Mouse (Mus musculus) liver, embryonic 18 days (tissue): ENCODE measurements around the gene Szt2. TPM values are rescaled to one million over a fixed set of nuclear protein-coding genes. Genes with fewer than 3 reads are reported as not detected.

Experiments
- polyA plus RNA-seq: library from polyadenylated mRNA; depleted of rRNA; stranded (reverse); fragments of >200 nt; gene quantifications from 2 replicates; pipeline ENCODE4 v1.2.3, GENCODE M21; 2012; rRNA removed

The Szt2 gene
- 4.2 and 4.7 TPM in 2 replicates for polyA plus RNA-seq

DNA sequence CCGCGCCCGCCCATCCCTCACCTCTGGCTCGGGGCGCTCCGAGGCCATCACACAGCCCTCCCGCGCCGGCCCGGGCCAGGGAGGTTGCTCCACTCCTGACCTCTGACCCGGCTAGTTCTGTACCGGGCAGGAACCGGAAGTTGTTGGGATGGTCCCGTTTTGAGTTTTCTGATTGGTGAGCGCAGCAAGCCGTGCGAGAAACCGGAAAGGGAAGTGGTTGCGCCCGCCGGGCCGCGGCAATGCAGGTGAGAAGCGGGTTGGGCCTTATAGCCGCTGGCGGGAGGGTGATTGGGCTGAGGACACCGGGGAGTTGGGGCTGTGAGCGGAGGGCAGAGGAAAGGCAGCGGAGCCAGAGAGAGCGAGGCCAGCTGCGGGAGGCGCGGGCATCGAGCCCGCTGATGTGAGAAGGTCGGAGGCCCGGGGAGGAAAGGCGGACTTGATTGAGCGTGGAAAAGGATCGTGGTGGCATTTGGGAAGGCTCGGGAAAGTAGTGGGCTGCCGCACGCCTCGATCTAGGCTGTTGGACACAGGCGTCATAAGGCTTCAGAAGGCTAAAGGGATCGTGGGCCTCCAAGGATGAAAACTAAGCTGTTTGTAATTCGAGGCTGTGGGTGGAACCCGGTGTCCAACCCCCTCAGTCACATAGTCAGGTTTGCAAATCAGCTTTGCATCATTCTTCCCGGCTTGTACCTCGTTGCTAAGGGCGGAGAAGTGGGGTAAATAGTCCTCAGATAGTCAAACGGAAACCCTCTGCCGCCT is at the start of gene Szt2, which contains the start of gene Med8:
Szt2 (minus strand) TSS at position 132 of the 759 bp plus-strand sequence.
Med8 (plus strand) TSS at position 196 of the 759 bp plus-strand sequence.

DNA sequence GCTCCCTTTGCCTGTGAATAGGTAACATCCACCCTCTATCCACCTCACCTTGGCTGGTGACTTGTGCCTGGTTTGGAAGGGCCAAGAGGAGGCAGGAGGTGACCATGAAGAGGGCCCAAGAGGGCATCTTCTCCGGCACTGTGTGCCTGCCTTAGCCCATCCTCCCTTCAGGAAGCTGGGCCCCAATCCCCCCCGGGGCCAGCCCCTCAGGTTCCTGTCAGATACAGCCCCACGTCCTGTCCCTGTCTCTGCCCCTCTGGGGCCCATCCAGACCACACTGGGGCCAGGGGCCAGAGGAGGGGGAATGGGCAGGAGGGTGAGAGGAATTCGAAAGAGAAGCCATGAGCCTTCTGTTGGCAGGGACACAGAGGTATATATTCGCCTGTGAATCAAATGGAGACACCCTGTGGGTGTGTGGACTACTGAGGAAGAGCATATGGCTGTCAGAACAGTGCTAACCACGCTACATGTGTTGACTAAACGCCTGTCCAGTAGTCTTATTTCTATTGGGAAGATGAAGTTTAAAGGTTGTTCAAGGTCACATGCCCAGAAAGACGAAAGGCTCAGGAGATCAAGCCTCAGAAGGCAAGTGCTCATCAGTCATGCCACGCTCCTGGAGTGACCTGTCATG is 48.4 kb upstream of the Szt2 start, which contains the start of gene Mpl:
Mpl (minus strand) TSS at position 169 of the 631 bp plus-strand sequence.

DNA sequence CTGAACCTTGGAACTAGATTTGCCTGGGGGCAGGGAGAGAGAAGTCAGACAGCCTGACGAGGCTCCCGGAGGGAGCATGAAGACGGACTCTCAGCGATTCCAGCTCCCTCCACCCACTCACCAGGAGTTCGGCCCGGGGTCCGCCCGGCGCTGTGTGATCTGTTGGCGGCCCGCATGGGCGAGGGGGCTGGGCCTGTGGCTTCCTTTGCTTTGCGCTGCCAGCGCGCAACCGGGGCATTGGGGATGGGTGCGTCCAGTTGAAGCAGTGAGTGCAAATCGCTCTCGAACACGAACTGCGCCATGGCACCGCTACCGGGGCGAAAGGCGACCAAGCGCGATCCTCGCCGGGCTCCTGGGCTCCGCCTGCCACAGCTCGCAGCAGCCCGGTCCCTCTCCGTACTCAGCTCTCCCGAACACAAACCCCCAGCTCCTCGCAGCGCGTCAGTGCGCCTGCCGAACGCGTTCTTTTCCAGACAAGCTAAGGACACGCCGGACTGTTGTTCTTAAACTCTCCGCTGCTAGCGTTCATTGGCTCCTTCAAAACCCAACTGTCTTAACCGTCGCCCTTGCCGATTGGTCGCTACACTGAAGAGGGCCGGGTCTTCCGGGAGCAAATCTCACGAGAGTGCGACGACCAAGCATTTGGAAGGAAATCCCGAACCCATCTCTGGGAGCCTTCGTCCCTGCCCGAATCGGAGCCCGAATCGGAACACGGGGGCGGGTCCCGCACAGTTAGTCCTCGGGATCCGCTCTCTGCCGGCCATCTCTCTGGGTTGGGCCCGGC is 27.9 kb upstream of the Szt2 start, which contains the start of gene Cdc20:
Cdc20 (minus strand) TSS at position 533 of the 784 bp plus-strand sequence.

DNA sequence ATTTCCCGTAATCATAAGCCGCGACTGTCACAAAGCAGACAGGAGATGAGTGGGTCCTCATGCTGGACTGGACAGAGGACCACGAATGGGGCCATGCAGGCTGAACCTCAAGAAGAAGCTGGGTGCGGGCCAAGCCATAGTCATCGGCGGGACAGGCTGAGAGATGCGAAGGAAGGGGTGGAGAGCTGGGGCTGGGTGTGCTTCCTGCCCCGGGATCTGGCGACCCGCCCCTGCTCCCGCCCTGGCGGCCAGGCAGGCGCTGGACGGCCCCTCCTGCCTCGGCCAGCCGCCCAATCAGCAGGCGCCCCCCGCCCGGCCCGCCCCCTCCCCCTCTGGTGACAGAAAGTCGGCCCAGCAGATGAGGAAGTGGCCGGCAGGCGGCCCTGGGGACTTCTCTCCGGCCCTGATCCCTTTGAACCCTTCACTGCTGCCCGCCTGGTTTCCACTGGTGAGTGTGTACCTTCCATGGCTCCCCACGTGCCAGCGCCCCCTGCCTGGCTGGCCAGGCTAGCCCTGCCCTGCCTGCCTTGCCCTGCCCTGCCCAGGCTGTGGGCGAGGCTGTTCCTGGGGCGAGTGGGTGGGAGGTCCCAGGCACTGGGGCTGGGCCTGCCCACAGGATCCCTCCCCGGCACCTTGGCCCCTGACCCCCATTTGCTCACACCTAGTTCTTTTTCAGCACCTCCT is 18.8 kb upstream of the Szt2 start, which contains the start of gene Elovl1:
Elovl1 (plus strand) TSS at position 326 of the 684 bp plus-strand sequence.

Other genes with a start within 250 kb of the Szt2 start
- 15.5 and 18.0 TPM in 2 replicates for gene Kdm4a, start 229.2 kb downstream of the Szt2 start, polyA plus RNA-seq
- gene Ptprf, start 117.9 kb downstream of the Szt2 start, polyA plus RNA-seq, result 11.4 and 13.5 TPM in 2 replicates
- 40.1 and 42.4 TPM in 2 replicates for gene Med8, start 64 bp upstream of the Szt2 start, polyA plus RNA-seq
- gene Elovl1, start 18.8 kb upstream of the Szt2 start, polyA plus RNA-seq, result 76.0 and 80.1 TPM in 2 replicates
- gene Cdc20, start 28.1 kb upstream of the Szt2 start, polyA plus RNA-seq, result 47.5 and 58.9 TPM in 2 replicates
- gene Mpl, start 48.2 kb upstream of the Szt2 start, polyA plus RNA-seq, result 3.8 and 4.8 TPM in 2 replicates
- gene Tie1, start 80.8 kb upstream of the Szt2 start, polyA plus RNA-seq, result 8.4 and 10.6 TPM in 2 replicates
- gene 2610528J11Rik, start 117.7 kb upstream of the Szt2 start, polyA plus RNA-seq, result 9.2 TPM in 2 replicates
- gene Tmem125, start 134.8 kb upstream of the Szt2 start, polyA plus RNA-seq, result 4.2 and 5.6 TPM in 2 replicates
- gene Cfap57, start 211.5 kb upstream of the Szt2 start, polyA plus RNA-seq, result 0.26 and 0.44 TPM in 2 replicates
- 38.1 and 38.9 TPM in 2 replicates for gene Ebna1bp2, start 211.5 kb upstream of the Szt2 start, polyA plus RNA-seq
- not detected in 2 replicates for gene Olfr62, start 249.7 kb upstream of the Szt2 start, polyA plus RNA-seq